Mouse (Mus musculus) megakaryocyte, embryonic 14.5 days (primary cell): Measurements from ENCODE around the gene Spin1. TPM values are rescaled to one million over a fixed set of nuclear protein-coding genes. Genes with fewer than 3 reads are reported as not detected.
"Not testable (repeated sequence)": the region's sequence is repeated elsewhere in the genome, so short reads cannot be mapped to it uniquely, and the experiment has no call there.

ENCODE experiments used
- H3K27me3 ChIP-seq: replicated peaks from 2 replicates; pipeline ENCODE3; 2012; ENCODE audit warnings: inconsistent platforms
- H3K36me3 ChIP-seq: replicated peaks from 2 replicates; pipeline ENCODE3; 2012; ENCODE audit warnings: low read length, inconsistent platforms, mixed read lengths
- H3K4me1 ChIP-seq: 2 replicates; pipeline ENCODE4 v1.6.1; 2012; ENCODE audit warnings: inconsistent platforms
- H3K4me3 ChIP-seq: replicated peaks from 2 replicates; pipeline ENCODE3; 2012; ENCODE audit warnings: moderate library complexity, mild to moderate bottlenecking, inconsistent platforms
- H3K9me3 ChIP-seq: 2 replicates; pipeline ENCODE4 v1.6.1; 2012; ENCODE audit warnings: inconsistent platforms
- FLI1 ChIP-seq: IDR thresholded peaks from 2 replicates; pipeline ENCODE4 v1.6.1; 2012; ENCODE audit warnings: low read length, inconsistent platforms, mixed read lengths
- GATA1 ChIP-seq: IDR thresholded peaks from 3 replicates; pipeline ENCODE4 v1.6.1; 2012; ENCODE audit warnings: mixed read lengths, low read length, inconsistent platforms, borderline replicate concordance
- polyA plus RNA-seq: library from polyadenylated mRNA; stranded (reverse); fragments of >175 nt; gene quantifications from 2 replicates; pipeline ENCODE4 v1.2.3, GENCODE M21; 2012; ENCODE audit warnings: low replicate concordance; ENCODE audit not compliant: insufficient read depth

The Spin1 gene
- polyA plus RNA-seq, 1 experiment, result 1.7 TPM

GRCm38 (mm10) chr13:51105861-51106655 lies 5.4 kb downstream of the Spin1 start:
- no peak overlapping the region for H3K4me3 ChIP-seq
- TF ChIP-seq GATA1, result no peak
- no peak for TF ChIP-seq FLI1
- H3K36me3 ChIP-seq, result peaks cover 59% of the 10 kb centered on the region

GRCm38 (mm10) chr13:51106816-51107215 lies 6.1 kb downstream of the Spin1 start:
- Histone ChIP-seq H3K9me3 (peaks cover 26% of the 10 kb centered on the region), H3K4me1 (peaks cover 19% of the 10 kb centered on the region), H3K36me3 (peaks cover 63% of the 10 kb centered on the region), H3K27me3 (no peaks in the 10 kb centered on the region), H3K4me3 (no peak overlapping the region)
- TF ChIP-seq FLI1, result no peak
- TF ChIP-seq GATA1, result no peak

More at GRCm38 (mm10) chr13:51105861-51106655, 5.4 kb downstream of the Spin1 start:
- H3K9me3 ChIP-seq, result peaks cover 21% of the 10 kb centered on the region
- H3K4me1 ChIP-seq, result peaks cover 20% of the 10 kb centered on the region
- H3K27me3 ChIP-seq, result no peaks in the 10 kb centered on the region

GRCm38 (mm10) chr13:51109517-51109916 lies 8.8 kb downstream of the Spin1 start:
- Histone ChIP-seq H3K4me3 (peak overlapping the region; percentile 56), H3K4me1 (peaks cover 17% of the 10 kb centered on the region), H3K36me3 (peaks cover 61% of the 10 kb centered on the region), H3K9me3 (peaks cover 30% of the 10 kb centered on the region), H3K27me3 (no peaks in the 10 kb centered on the region)
- TF ChIP-seq FLI1 (no peak), GATA1 (no peak)

- peaks cover 30% of the 10 kb centered on the region for H3K36me3 ChIP-seq
- H3K4me1 ChIP-seq, result peaks cover 52% of the 10 kb centered on the region
- H3K9me3 ChIP-seq, result peaks cover 26% of the 10 kb centered on the region
- not testable (repeated sequence) for H3K27me3 ChIP-seq, H3K4me3 ChIP-seq
These were observed 13.7 kb downstream of the Spin1 start for GRCm38 (mm10) chr13:51114398-51114797.

- H3K4me3 ChIP-seq, result no peak overlapping the region
- peaks cover 18% of the 10 kb centered on the region for H3K36me3 ChIP-seq
- H3K9me3 ChIP-seq, result peaks cover 17% of the 10 kb centered on the region
- no peaks in the 10 kb centered on the region for H3K27me3 ChIP-seq
- TF ChIP-seq FLI1 (no peak), GATA1 (no peak)
- peaks cover 62% of the 10 kb centered on the region for H3K4me1 ChIP-seq
These were observed 15.1 kb downstream of the Spin1 start for GRCm38 (mm10) chr13:51115762-51116161.

- H3K36me3 ChIP-seq, result peaks cover 29% of the 10 kb centered on the region
- H3K27me3 ChIP-seq, result no peaks in the 10 kb centered on the region
- TF ChIP-seq GATA1 (no peak), FLI1 (no peak)
- peak overlapping the region; percentile 80 for H3K4me3 ChIP-seq
- H3K4me1 ChIP-seq, result peaks cover 94% of the 10 kb centered on the region
- H3K9me3 ChIP-seq, result no peaks in the 10 kb centered on the region
These were observed 20.1 kb downstream of the Spin1 start for GRCm38 (mm10) chr13:51120734-51121133.

- Histone ChIP-seq H3K4me1 (peaks cover 90% of the 10 kb centered on the region), H3K36me3 (peaks cover 40% of the 10 kb centered on the region), H3K9me3 (no peaks in the 10 kb centered on the region), H3K4me3 (peak overlapping the region; percentile 10), H3K27me3 (no peaks in the 10 kb centered on the region)
- no peak for TF ChIP-seq GATA1
- no peak for TF ChIP-seq FLI1
These were observed 21.3 kb downstream of the Spin1 start for GRCm38 (mm10) chr13:51121966-51122365.

GRCm38 (mm10) chr13:51122771-51123170 lies 22.1 kb downstream of the Spin1 start:
- H3K4me1 ChIP-seq, result peaks cover 83% of the 10 kb centered on the region
- no peak overlapping the region for H3K4me3 ChIP-seq
- no peak for TF ChIP-seq GATA1
- no peak for TF ChIP-seq FLI1
- no peaks in the 10 kb centered on the region for H3K27me3 ChIP-seq
- no peaks in the 10 kb centered on the region for H3K9me3 ChIP-seq
- H3K36me3 ChIP-seq, result peaks cover 44% of the 10 kb centered on the region

GRCm38 (mm10) chr13:51125357-51125756 lies 24.7 kb downstream of the Spin1 start:
- peaks cover 65% of the 10 kb centered on the region for H3K36me3 ChIP-seq
- H3K4me1 ChIP-seq, result peaks cover 66% of the 10 kb centered on the region
- no peaks in the 10 kb centered on the region for H3K9me3 ChIP-seq
- no peak for TF ChIP-seq GATA1
- H3K4me3 ChIP-seq, result no peak overlapping the region
- no peaks in the 10 kb centered on the region for H3K27me3 ChIP-seq

GRCm38 (mm10) chr13:51127906-51128305 lies 27.2 kb downstream of the Spin1 start:
- peaks cover 81% of the 10 kb centered on the region for H3K36me3 ChIP-seq

GRCm38 (mm10) chr13:51128417-51128816 lies 27.7 kb downstream of the Spin1 start:
- no peak for TF ChIP-seq GATA1
- TF ChIP-seq FLI1, result no peak
- H3K4me1 ChIP-seq, result peaks cover 43% of the 10 kb centered on the region
- no peaks in the 10 kb centered on the region for H3K27me3 ChIP-seq
- no peak overlapping the region for H3K4me3 ChIP-seq
- H3K36me3 ChIP-seq, result peaks cover 76% of the 10 kb centered on the region
- H3K9me3 ChIP-seq, result no peaks in the 10 kb centered on the region

More at GRCm38 (mm10) chr13:51127906-51128305, 27.2 kb downstream of the Spin1 start:
- H3K4me1 ChIP-seq, result peaks cover 49% of the 10 kb centered on the region
- no peaks in the 10 kb centered on the region for H3K27me3 ChIP-seq
- H3K4me3 ChIP-seq, result no peak overlapping the region
- H3K9me3 ChIP-seq, result no peaks in the 10 kb centered on the region
- no peak for TF ChIP-seq FLI1
- no peak for TF ChIP-seq GATA1
